Mouse (Mus musculus) testis, adult 2 months (tissue): Measurements from ENCODE around the gene Mecr. TPM values are rescaled to one million over a fixed set of nuclear protein-coding genes. Genes with fewer than 3 reads are reported as not detected.

Experiments
- H3K27ac ChIP-seq: fragments of 200-500 bp; 2 replicates; pipeline ENCODE4 v1.5.1; 2012; ENCODE audit warnings: low read depth, low read length; ENCODE audit not compliant: control insufficient read depth, insufficient read depth
- H3K27me3 ChIP-seq: fragments of 200-500 bp; 2 replicates; pipeline ENCODE4 v1.6.1; 2012; ENCODE audit warnings: mild to moderate bottlenecking, low read length, moderate library complexity; ENCODE audit not compliant: control insufficient read depth, insufficient read depth
- H3K36me3 ChIP-seq: fragments of 200-500 bp; 2 replicates; pipeline ENCODE4 v1.6.1; 2012; ENCODE audit warnings: mild to moderate bottlenecking, low read length; ENCODE audit not compliant: control insufficient read depth, insufficient read depth
- H3K4me1 ChIP-seq: fragments of 200-500 bp; 2 replicates; pipeline ENCODE4 v1.6.1; 2012; ENCODE audit warnings: low read length; ENCODE audit not compliant: control insufficient read depth, insufficient read depth
- H3K4me3 ChIP-seq: fragments of 200-500 bp; 2 replicates; pipeline ENCODE4 v1.5.1; 2012; ENCODE audit warnings: low read depth, mild to moderate bottlenecking, low read length, moderate library complexity, mixed read lengths; ENCODE audit not compliant: control insufficient read depth
- CTCF ChIP-seq: fragments of 200-500 bp; IDR thresholded peaks from 2 replicates; pipeline ENCODE4 v1.5.1; 2012; ENCODE audit warnings: low read depth, mild to moderate bottlenecking, inconsistent platforms, low read length, moderate library complexity; ENCODE audit not compliant: control insufficient read depth, insufficient read depth, insufficient replicate concordance
- POLR2A ChIP-seq: fragments of 200-500 bp; IDR thresholded peaks from 2 replicates; pipeline ENCODE4 v1.6.1; 2012; ENCODE audit warnings: low read depth, mild to moderate bottlenecking, inconsistent platforms, low read length, moderate library complexity; ENCODE audit not compliant: control insufficient read depth
- polyA plus RNA-seq: library from polyadenylated mRNA; depleted of rRNA; stranded (reverse); fragments of >200 nt; gene quantifications from 2 replicates; pipeline ENCODE4 v1.2.3, GENCODE M21; 2012

The Mecr gene
- polyA plus RNA-seq, 1 experiment, result 19.3 TPM

DNA sequence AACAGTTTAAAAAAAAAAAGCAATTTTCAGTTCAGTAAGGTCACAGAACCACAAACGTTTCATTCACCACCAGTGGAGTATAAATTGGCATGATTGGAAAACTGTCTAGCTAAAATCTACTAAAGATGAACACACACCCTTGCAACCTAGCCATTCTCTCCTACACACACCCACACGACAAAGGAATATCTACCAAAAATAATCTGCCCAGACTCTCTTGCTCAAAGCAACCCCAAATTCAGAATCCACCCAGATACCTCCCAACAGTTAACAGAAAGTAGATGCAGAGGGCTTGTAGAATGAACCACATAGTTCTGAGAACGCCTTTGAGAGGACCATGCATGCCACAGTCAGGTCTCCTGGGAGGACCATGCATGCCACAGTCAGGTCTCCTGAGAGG lies 38.0 kb upstream of the Mecr start:
- no peak for TF ChIP-seq CTCF
- TF ChIP-seq POLR2A, result no peak
- no peaks in the 10 kb centered on the region for H3K4me1 ChIP-seq
- no peak overlapping the region for H3K27ac ChIP-seq
- H3K36me3 ChIP-seq, result no peaks in the 10 kb centered on the region
- no peaks in the 10 kb centered on the region for H3K27me3 ChIP-seq
- H3K4me3 ChIP-seq, result no peak overlapping the region

DNA sequence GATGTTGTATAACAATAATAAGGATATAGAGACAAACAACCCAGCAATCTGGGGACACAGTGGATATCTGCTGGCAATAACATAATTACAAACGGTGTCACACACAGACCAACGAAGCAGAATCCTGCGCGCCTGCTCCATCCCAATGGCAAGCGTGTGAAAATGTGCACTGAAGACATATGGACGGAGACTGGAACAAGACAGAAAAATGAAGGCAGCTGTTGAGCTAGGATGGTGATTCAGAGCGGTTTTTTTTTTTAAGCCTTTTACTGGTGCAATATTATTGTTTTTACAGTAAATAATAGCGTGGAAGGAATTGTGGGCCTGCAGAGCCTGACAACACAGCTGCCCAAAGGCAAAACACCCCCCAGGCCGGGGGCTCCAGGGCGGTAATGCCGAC lies 30.8 kb upstream of the Mecr start:
- no peak overlapping the region for H3K27ac ChIP-seq
- no peaks in the 10 kb centered on the region for H3K27me3 ChIP-seq
- no peak for TF ChIP-seq POLR2A
- TF ChIP-seq CTCF, result no peak
- H3K36me3 ChIP-seq, result no peaks in the 10 kb centered on the region
- H3K4me1 ChIP-seq, result no peaks in the 10 kb centered on the region
- no peak overlapping the region for H3K4me3 ChIP-seq

DNA sequence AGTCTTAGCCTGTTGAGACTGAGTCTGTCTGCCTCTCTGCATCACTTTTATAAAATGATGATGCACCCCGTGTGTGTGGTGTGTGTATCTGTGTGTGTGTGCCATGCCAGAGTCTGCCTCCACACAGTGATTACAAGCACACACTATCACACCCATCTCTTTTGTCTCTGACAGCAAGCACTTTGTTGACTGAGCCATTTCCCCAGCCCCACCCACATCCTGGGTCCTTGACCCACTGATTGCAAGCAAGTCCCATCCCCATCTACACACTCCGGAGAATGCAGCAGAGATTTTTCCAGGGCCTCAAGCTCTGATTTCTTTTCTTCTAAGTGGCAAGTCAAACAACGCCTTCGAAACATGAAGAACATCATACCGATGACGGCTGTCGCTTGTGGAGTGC lies 29.5 kb upstream of the Mecr start:
- Histone ChIP-seq H3K4me3 (no peak overlapping the region), H3K27me3 (no peaks in the 10 kb centered on the region), H3K4me1 (peaks cover 1% of the 10 kb centered on the region; the same call in 1 of the 2 replicates), H3K36me3 (no peaks in the 10 kb centered on the region), H3K27ac (no peak overlapping the region)
- no peak for TF ChIP-seq CTCF
- no peak for TF ChIP-seq POLR2A

DNA sequence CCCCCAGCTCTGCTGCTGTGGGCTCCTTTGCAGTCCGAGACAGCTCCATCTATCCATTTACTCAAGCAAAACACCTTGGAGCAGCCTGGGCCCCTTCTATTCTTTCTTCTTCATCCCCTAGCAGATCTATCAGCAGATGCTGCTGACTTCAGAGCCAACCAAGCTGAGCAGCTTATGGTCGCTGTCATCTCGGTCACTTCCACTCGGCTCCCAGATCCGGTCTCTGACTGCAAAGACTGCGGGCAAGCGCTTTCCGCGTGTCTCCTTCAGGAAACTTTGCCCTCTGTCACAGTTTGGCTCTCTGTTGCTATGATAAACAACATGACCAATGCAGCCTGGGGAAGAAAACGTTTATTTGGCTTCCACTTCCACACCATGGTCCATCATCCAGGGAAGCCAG lies 28.4 kb upstream of the Mecr start:
- no peaks in the 10 kb centered on the region for H3K27me3 ChIP-seq
- no peak overlapping the region for H3K4me3 ChIP-seq
- TF ChIP-seq POLR2A, result no peak
- no peaks in the 10 kb centered on the region for H3K36me3 ChIP-seq
- H3K27ac ChIP-seq, result no peak overlapping the region
- peaks cover 3% of the 10 kb centered on the region; the same call in 1 of the 2 replicates for H3K4me1 ChIP-seq

DNA sequence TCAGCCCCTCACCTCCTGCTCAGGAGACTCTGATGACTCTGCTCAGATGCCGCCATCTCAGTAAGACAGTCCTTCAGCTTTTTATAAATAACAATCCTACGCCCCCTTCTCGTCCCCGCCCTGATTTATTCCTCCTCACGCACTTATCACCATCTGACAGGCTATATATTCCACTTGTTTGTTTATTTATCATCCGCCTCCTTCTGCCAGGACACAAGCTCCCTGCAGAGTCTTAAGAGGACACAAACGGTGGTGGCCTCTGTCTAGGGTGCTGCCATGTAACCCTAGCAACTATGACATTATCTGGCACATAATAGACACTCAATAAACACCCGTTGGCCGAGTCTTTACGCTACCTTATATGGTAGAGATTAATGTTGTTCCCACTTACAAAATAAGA lies 27.5 kb upstream of the Mecr start:
- Histone ChIP-seq H3K4me1 (peaks cover 3% of the 10 kb centered on the region; the same call in 1 of the 2 replicates), H3K4me3 (no peak overlapping the region), H3K27ac (no peak overlapping the region), H3K36me3 (no peaks in the 10 kb centered on the region), H3K27me3 (no peaks in the 10 kb centered on the region)
- TF ChIP-seq CTCF (no peak), POLR2A (no peak)

DNA sequence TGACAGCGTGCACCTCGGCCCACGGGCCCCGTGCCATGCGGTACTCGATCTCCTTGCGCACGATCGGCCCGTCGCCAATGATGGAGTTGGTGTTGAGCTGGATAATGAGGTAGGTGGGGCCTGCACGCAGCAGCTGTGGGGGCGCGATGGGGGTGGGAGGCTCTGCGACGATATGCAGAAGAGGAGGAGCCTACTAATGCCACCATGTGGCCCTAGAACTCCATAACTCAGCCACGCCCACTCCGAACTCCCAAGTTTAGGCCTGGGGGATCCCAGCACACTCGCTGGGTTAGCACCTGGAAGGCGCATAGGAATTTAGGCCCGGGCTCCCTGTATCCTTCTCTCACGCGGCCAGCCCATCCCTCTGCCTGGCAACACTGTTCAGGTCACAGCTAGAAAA lies 24.3 kb upstream of the Mecr start:
- Histone ChIP-seq H3K4me3 (no peak overlapping the region; the same call in 1 of the 2 replicates), H3K36me3 (no peaks in the 10 kb centered on the region), H3K27me3 (no peaks in the 10 kb centered on the region), H3K4me1 (peaks cover 3% of the 10 kb centered on the region; the same call in 1 of the 2 replicates), H3K27ac (no peak overlapping the region)
- no peak for TF ChIP-seq CTCF
- no peak for TF ChIP-seq POLR2A

DNA sequence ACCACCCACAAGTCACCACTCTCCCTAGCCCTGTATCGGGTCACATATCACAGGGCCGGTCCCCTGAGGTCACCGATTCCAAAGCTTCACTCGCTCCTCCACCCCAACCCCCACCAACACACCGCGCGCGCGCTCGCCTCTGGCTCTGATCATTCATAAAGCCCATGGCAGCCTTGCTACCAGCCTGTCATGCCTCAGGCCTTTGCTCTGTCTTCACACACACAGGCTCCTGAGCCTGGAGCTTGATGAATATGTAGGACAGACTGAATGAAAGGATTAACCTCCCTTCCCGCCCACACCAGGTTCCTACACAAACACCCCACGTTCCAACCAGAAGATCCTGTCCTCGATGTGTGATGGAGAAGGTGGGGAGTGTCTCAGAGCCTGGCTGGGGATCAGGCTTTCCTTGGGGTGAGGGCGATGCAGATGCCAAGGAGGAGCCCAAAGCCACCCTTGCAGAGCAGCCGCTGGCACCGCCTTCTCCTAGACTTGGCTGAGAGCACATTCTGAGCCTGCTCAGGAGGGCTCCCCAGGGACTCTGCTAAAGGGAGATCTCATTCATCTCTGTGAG lies 22.0 kb upstream of the Mecr start:
- Histone ChIP-seq H3K36me3 (no peaks in the 10 kb centered on the region), H3K4me3 (no peak overlapping the region), H3K27me3 (no peaks in the 10 kb centered on the region), H3K27ac (no peak overlapping the region), H3K4me1 (peaks cover 3% of the 10 kb centered on the region; the same call in 1 of the 2 replicates)
- TF ChIP-seq CTCF (no peak), POLR2A (no peak)

DNA sequence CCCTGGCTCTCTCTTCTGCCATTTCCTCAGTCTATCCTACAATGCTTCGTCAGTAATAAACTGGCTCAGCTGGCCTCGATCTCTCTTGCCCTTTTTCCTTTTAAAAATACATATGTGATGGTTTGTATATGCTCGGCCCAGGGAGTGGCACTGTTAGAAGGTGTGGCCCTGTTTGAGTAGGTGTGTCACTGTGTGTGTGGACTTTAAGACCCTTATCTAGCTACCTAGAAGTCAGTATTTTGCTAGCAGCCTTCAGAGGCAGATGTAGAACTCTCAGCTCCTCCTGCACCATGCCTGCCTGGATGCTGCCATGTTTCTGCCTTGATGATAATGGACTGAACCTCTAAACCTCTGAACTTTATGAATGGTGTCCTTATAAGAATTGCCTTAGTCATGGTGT lies 20.7 kb upstream of the Mecr start:
- no peak overlapping the region for H3K4me3 ChIP-seq
- peaks cover 3% of the 10 kb centered on the region; the same call in 1 of the 2 replicates for H3K4me1 ChIP-seq
- no peaks in the 10 kb centered on the region for H3K36me3 ChIP-seq
- H3K27me3 ChIP-seq, result no peaks in the 10 kb centered on the region
- no peak for TF ChIP-seq POLR2A
- TF ChIP-seq CTCF, result no peak
- H3K27ac ChIP-seq, result no peak overlapping the region
